Mouse (Mus musculus): ENCODE measurements around the gene Rnase4.

DNA sequence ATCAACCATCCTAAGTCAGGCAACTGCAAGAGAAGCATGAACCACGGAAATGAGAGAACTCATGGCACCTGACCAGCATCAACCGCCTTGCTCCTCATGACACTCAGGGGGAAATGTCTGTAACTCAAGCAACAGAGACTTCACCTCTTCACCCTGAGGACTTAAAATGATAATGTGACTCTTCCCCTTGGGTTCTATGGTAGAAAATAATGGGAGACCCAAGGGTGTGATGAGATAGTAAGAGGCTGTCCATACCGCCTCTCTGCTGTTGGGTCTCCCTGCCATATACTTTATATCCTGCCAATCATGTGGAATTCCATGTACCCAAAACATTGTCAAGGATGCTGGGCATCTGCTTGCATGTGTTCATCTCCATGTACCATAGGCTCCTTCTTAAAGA, 16.5 kb upstream of the Rnase4 start, which contains the start of gene Olfr750:
- TF ChIP-seq CTCF (IDR thresholded peaks at IDR 0.05; ENCODE audit: control insufficient read depth, insufficient read depth, insufficient replicate concordance, low read depth, low read length) (no peak), POLR2A (IDR thresholded peaks at IDR 0.05; ENCODE audit: control insufficient read depth, low read depth, low read length) (no peak)
